Mouse (Mus musculus): ENCODE results near the gene Olfr800. TPM values are rescaled to one million over a fixed set of nuclear protein-coding genes. Genes with fewer than 3 reads are reported as not detected.

The Olfr800 gene
- polyA plus RNA-seq, 1 experiment from 2014 or later: not detected

Other genes with a start within 250 kb of the Olfr800 start
- gene Olfr786, start 230.4 kb upstream of the Olfr800 start, polyA plus RNA-seq (2015; fragmentation: Nextera tagmentation; extraction: Ambion mirVana): not detected in 2 replicates
- gene Olfr787, start 195.8 kb upstream of the Olfr800 start, polyA plus RNA-seq (2015; fragmentation: Nextera tagmentation; extraction: Ambion mirVana): not detected in 2 replicates
- gene Olfr788, start 186.7 kb upstream of the Olfr800 start, polyA plus RNA-seq (2015; fragmentation: Nextera tagmentation; extraction: Ambion mirVana): not detected in 2 replicates
- not detected in 2 replicates for gene Olfr789, start 172.9 kb upstream of the Olfr800 start, polyA plus RNA-seq (2015; fragmentation: Nextera tagmentation; extraction: Ambion mirVana)
- gene Olfr790, start 159.2 kb upstream of the Olfr800 start, polyA plus RNA-seq (2015; fragmentation: Nextera tagmentation; extraction: Ambion mirVana): not detected in 2 replicates
- gene Olfr791, start 135.9 kb upstream of the Olfr800 start, polyA plus RNA-seq (2015; fragmentation: Nextera tagmentation; extraction: Ambion mirVana): not detected in 2 replicates
- not detected in 2 replicates for gene Olfr792, start 118.5 kb upstream of the Olfr800 start, polyA plus RNA-seq (2015; fragmentation: Nextera tagmentation; extraction: Ambion mirVana)
- not detected in 2 replicates for gene Olfr794, start 90.0 kb upstream of the Olfr800 start, polyA plus RNA-seq (2015; fragmentation: Nextera tagmentation; extraction: Ambion mirVana)
- not detected in 2 replicates for gene Olfr796, start 45.1 kb upstream of the Olfr800 start, polyA plus RNA-seq (2015; fragmentation: Nextera tagmentation; extraction: Ambion mirVana)
- not detected in 2 replicates for gene Olfr798, start 29.8 kb upstream of the Olfr800 start, polyA plus RNA-seq (2015; fragmentation: Nextera tagmentation; extraction: Ambion mirVana)
- not detected in 2 replicates for gene Olfr799, start 20.2 kb upstream of the Olfr800 start, polyA plus RNA-seq (2015; fragmentation: Nextera tagmentation; extraction: Ambion mirVana)
- gene Olfr801, start 16.2 kb downstream of the Olfr800 start, polyA plus RNA-seq (2015; fragmentation: Nextera tagmentation; extraction: Ambion mirVana): not detected in 2 replicates
- gene Olfr802, start 30.5 kb downstream of the Olfr800 start, polyA plus RNA-seq (2015; fragmentation: Nextera tagmentation; extraction: Ambion mirVana): not detected in 2 replicates
- gene Olfr803, start 36.6 kb downstream of the Olfr800 start, polyA plus RNA-seq (2015; fragmentation: Nextera tagmentation; extraction: Ambion mirVana): not detected in 2 replicates
- gene Olfr804, start 45.5 kb downstream of the Olfr800 start, polyA plus RNA-seq (2015; fragmentation: Nextera tagmentation; extraction: Ambion mirVana): not detected in 2 replicates
- gene Olfr805, start 71.7 kb downstream of the Olfr800 start, polyA plus RNA-seq (2015; fragmentation: Nextera tagmentation; extraction: Ambion mirVana): not detected in 2 replicates
- gene Olfr806, start 84.2 kb downstream of the Olfr800 start, polyA plus RNA-seq (2015; fragmentation: Nextera tagmentation; extraction: Ambion mirVana): not detected in 2 replicates
- not detected in 2 replicates for gene Olfr807, start 100.1 kb downstream of the Olfr800 start, polyA plus RNA-seq (2015; fragmentation: Nextera tagmentation; extraction: Ambion mirVana)
- gene Olfr808, start 107.8 kb downstream of the Olfr800 start, polyA plus RNA-seq (2015; fragmentation: Nextera tagmentation; extraction: Ambion mirVana): not detected in 2 replicates
- not detected in 2 replicates for gene Olfr809, start 116.9 kb downstream of the Olfr800 start, polyA plus RNA-seq (2015; fragmentation: Nextera tagmentation; extraction: Ambion mirVana)
- not detected in 2 replicates for gene Olfr810, start 137.2 kb downstream of the Olfr800 start, polyA plus RNA-seq (2015; fragmentation: Nextera tagmentation; extraction: Ambion mirVana)
- not detected in 2 replicates for gene Olfr811, start 146.7 kb downstream of the Olfr800 start, polyA plus RNA-seq (2015; fragmentation: Nextera tagmentation; extraction: Ambion mirVana)
- gene Olfr812, start 188.4 kb downstream of the Olfr800 start, polyA plus RNA-seq (2015; fragmentation: Nextera tagmentation; extraction: Ambion mirVana): not detected in 2 replicates
- gene Olfr813, start 197.7 kb downstream of the Olfr800 start, polyA plus RNA-seq (2015; fragmentation: Nextera tagmentation; extraction: Ambion mirVana): not detected in 2 replicates
- gene Olfr814, start 222.2 kb downstream of the Olfr800 start, polyA plus RNA-seq (2015; fragmentation: Nextera tagmentation; extraction: Ambion mirVana): not detected in 2 replicates
- not detected in 2 replicates for gene Olfr815, start 248.2 kb downstream of the Olfr800 start, polyA plus RNA-seq (2015; fragmentation: Nextera tagmentation; extraction: Ambion mirVana)

Measured in lung, embryonic 15.5 days (tissue).